Mouse (Mus musculus) left cerebral cortex, postnatal 36 days (tissue): Measurements from ENCODE around the gene Ilf3. TPM values are rescaled to one million over a fixed set of nuclear protein-coding genes. Genes with fewer than 3 reads are reported as not detected.

ENCODE experiments used
- total RNA-seq, 2 experiments: library from RNA; stranded (reverse); gene quantifications; 2 replicates each; pipeline ENCODE4 v1.2.3; 2021

Gene Ilf3
- total RNA-seq, 2 experiments from 2014 or later, result 75.5 to 75.9 TPM

Other genes starting within 250 kb of the Ilf3 start
- gene Tyk2, start 236.6 kb upstream of the Ilf3 start, total RNA-seq, result 10 to 100 TPM in 1 of 2 experiments, 1 to 10 TPM in 1; 9.1 to 15.3 TPM
- gene Cdc37, start 217.9 kb upstream of the Ilf3 start, total RNA-seq, result 100 to 1,000 TPM; 139 to 155 TPM
- 10 to 100 TPM; 94.8 to 98.7 TPM for gene Pde4a, start 202.2 kb upstream of the Ilf3 start, total RNA-seq
- 10 to 100 TPM; 52.7 to 60.8 TPM for gene Keap1, start 128.5 kb upstream of the Ilf3 start, total RNA-seq
- 10 to 100 TPM in 1 of 2 experiments, 1 to 10 TPM in 1; 6.6 to 14.2 TPM for gene S1pr5, start 119.4 kb upstream of the Ilf3 start, total RNA-seq
- 10 to 100 TPM; 47.1 to 48.8 TPM for gene Atg4d, start 102.6 kb upstream of the Ilf3 start, total RNA-seq
- 10 to 100 TPM; 32.6 to 44.4 TPM for gene Kri1, start 79.9 kb upstream of the Ilf3 start, total RNA-seq
- gene Cdkn2d, start 76.5 kb upstream of the Ilf3 start, total RNA-seq, result 10 to 100 TPM; 52.7 to 58.8 TPM
- gene Ap1m2, start 55.5 kb upstream of the Ilf3 start, total RNA-seq, result 1 to 10 TPM in 1 of 2 experiments, under 1 TPM in 1; 0.72 to 1.6 TPM
- 10 to 100 TPM; 43.0 to 52.5 TPM for gene Slc44a2, start 47.2 kb upstream of the Ilf3 start, total RNA-seq
- gene Qtrt1, start 44.0 kb downstream of the Ilf3 start, total RNA-seq, result 10 to 100 TPM; 19.1 to 31.3 TPM
- gene Dnm2, start 57.0 kb downstream of the Ilf3 start, total RNA-seq, result 10 to 100 TPM; 48.1 to 71.8 TPM
- gene Tmed1, start 142.4 kb downstream of the Ilf3 start, total RNA-seq, result 10 to 100 TPM; 14.2 to 16.7 TPM
- gene AB124611, start 158.3 kb downstream of the Ilf3 start, total RNA-seq, result under 1 TPM in 1 of 2 experiments, not detected in 1; 0.34 TPM
- gene Carm1, start 179.0 kb downstream of the Ilf3 start, total RNA-seq, result 10 to 100 TPM; 70.8 to 76.7 TPM
- gene Timm29, start 224.9 kb downstream of the Ilf3 start, total RNA-seq, result 10 to 100 TPM; 48.9 to 49.1 TPM
- gene Yipf2, start 225.0 kb downstream of the Ilf3 start, total RNA-seq, result 10 to 100 TPM; 21.5 to 22.7 TPM
- gene Smarca4, start 248.3 kb downstream of the Ilf3 start, total RNA-seq, result 100 to 1,000 TPM; 113 to 121 TPM